Mouse (Mus musculus) heart, embryonic 15.5 days (tissue): Measurements from ENCODE around the gene Zfp541. TPM values are rescaled to one million over a fixed set of nuclear protein-coding genes. Genes with fewer than 3 reads are reported as not detected.

Experiments used
- ATAC-seq: fragments of 200-750 bp; cut with Nextera tagmentation; replicated peaks from 2 replicates; pipeline ENCODE4 v1.8.0; 2017; ENCODE audit warnings: low read depth, moderate TSS enrichment; ENCODE audit not compliant: insufficient number of reproducible peaks, insufficient read depth, low FRiP score
- H3K27ac ChIP-seq: fragments of 300-500 bp; sonication (generic); 2 replicates; pipeline ENCODE4 v1.5.1; 2015; ENCODE audit warnings: mild to moderate bottlenecking, inconsistent platforms
- H3K27me3 ChIP-seq: fragments of 300-500 bp; sonication (generic); 2 replicates; pipeline ENCODE4 v1.6.1; 2015; ENCODE audit warnings: inconsistent platforms
- H3K36me3 ChIP-seq: fragments of 300-500 bp; sonication (generic); 2 replicates; pipeline ENCODE4 v1.6.1; 2015; ENCODE audit warnings: mild to moderate bottlenecking, inconsistent platforms
- H3K4me1 ChIP-seq: fragments of 300-500 bp; sonication (generic); replicated peaks from 2 replicates; pipeline ENCODE4 v1.6.1; 2015; ENCODE audit warnings: inconsistent platforms
- H3K4me2 ChIP-seq: fragments of 300-500 bp; sonication (generic); 2 replicates; pipeline ENCODE4 v1.6.1; 2015; ENCODE audit warnings: inconsistent platforms, mild to moderate bottlenecking, moderate library complexity
- H3K4me3 ChIP-seq: fragments of 300-500 bp; sonication (generic); 2 replicates; pipeline ENCODE4 v1.5.1; 2015; ENCODE audit warnings: mild to moderate bottlenecking, inconsistent platforms
- H3K9ac ChIP-seq: fragments of 300-500 bp; sonication (generic); 2 replicates; pipeline ENCODE4 v1.6.1; 2015; ENCODE audit warnings: mild to moderate bottlenecking, inconsistent platforms
- H3K9me3 ChIP-seq: fragments of 300-500 bp; sonication (generic); replicated peaks from 2 replicates; pipeline ENCODE4 v1.6.1; 2016; ENCODE audit warnings: inconsistent platforms
- WGBS: fragments of 180-500 bp; shearing (Covaris S2); methylation state at CpG from one replicate; pipeline ENCODE4 v1.1.7; 2015; ENCODE audit warnings: mixed read lengths; 5-methylcytosine and 5-hydroxymethylcytosine counted together
- polyA plus RNA-seq: library from polyadenylated mRNA; unstranded; fragments of >200 nt; fragmentation: Nextera tagmentation; extraction: Ambion mirVana; gene quantifications from 2 replicates; pipeline ENCODE4 v1.2.1, GENCODE M21; 2015

Gene Zfp541
- polyA plus RNA-seq, 1 experiment from 2014 or later: not detected

GRCm38 (mm10) chr7:16031072-16031471, 30.5 kb upstream of the Zfp541 start:
- Histone ChIP-seq H3K27ac (no peak overlapping the region), H3K4me2 (no peak overlapping the region), H3K9ac (no peak overlapping the region), H3K4me1 (peaks cover 37% of the 10 kb centered on the region), H3K36me3 (no peaks in the 10 kb centered on the region), H3K9me3 (no peaks in the 10 kb centered on the region), H3K27me3 (no peaks in the 10 kb centered on the region), H3K4me3 (no peak overlapping the region)
- WGBS: 81% methylated on average over 4 of the region's 4 CpGs
- no peak for ATAC-seq

GRCm38 (mm10) chr7:16033059-16033458, 28.6 kb upstream of the Zfp541 start:
- H3K4me1 ChIP-seq: peaks cover 39% of the 10 kb centered on the region
- WGBS: 78% methylated on average over 1 of the region's 1 CpGs
- no peak overlapping the region for H3K9ac ChIP-seq
- H3K4me3 ChIP-seq: no peak overlapping the region
- no peak overlapping the region for H3K27ac ChIP-seq
- no peaks in the 10 kb centered on the region for H3K9me3 ChIP-seq
- no peaks in the 10 kb centered on the region for H3K36me3 ChIP-seq
- no peaks in the 10 kb centered on the region for H3K27me3 ChIP-seq
- no peak for ATAC-seq
- H3K4me2 ChIP-seq: no peak overlapping the region

- no peaks in the 10 kb centered on the region for H3K36me3 ChIP-seq
- no peak overlapping the region for H3K4me3 ChIP-seq
- H3K4me2 ChIP-seq: no peak overlapping the region
- H3K9ac ChIP-seq: no peak overlapping the region
- no peaks in the 10 kb centered on the region for H3K9me3 ChIP-seq
- peaks cover 32% of the 10 kb centered on the region for H3K4me1 ChIP-seq
- no peak for ATAC-seq
- WGBS: 86% methylated on average over 8 of the region's 8 CpGs
- H3K27ac ChIP-seq: 0 out of 2 replicates have a peak overlapping the region, but pooled peaks have one; percentile 9
- no peaks in the 10 kb centered on the region for H3K27me3 ChIP-seq
Measured at GRCm38 (mm10) chr7:16033580-16034461, 27.8 kb upstream of the Zfp541 start.

- no peak overlapping the region for H3K9ac ChIP-seq
- H3K27ac ChIP-seq: no peak overlapping the region
- H3K36me3 ChIP-seq: no peaks in the 10 kb centered on the region
- ATAC-seq: no peak
- no peak overlapping the region for H3K4me3 ChIP-seq
- H3K4me1 ChIP-seq: peaks cover 24% of the 10 kb centered on the region
- no peaks in the 10 kb centered on the region for H3K9me3 ChIP-seq
- H3K27me3 ChIP-seq: no peaks in the 10 kb centered on the region
- WGBS: 89% methylated on average over 6 of the region's 6 CpGs
- no peak overlapping the region for H3K4me2 ChIP-seq
Measured at GRCm38 (mm10) chr7:16036972-16037371, 24.6 kb upstream of the Zfp541 start.

- peaks cover 27% of the 10 kb centered on the region for H3K4me1 ChIP-seq
- H3K27me3 ChIP-seq: no peaks in the 10 kb centered on the region
- H3K36me3 ChIP-seq: no peaks in the 10 kb centered on the region
- no peaks in the 10 kb centered on the region for H3K9me3 ChIP-seq
- no peak overlapping the region for H3K4me3 ChIP-seq
- H3K27ac ChIP-seq: no peak overlapping the region
- WGBS: 92% methylated on average over 5 of the region's 5 CpGs
- no peak for ATAC-seq
- H3K4me2 ChIP-seq: no peak overlapping the region
- H3K9ac ChIP-seq: no peak overlapping the region
Measured at GRCm38 (mm10) chr7:16039363-16039762, 22.3 kb upstream of the Zfp541 start.

GRCm38 (mm10) chr7:16041208-16041607, 20.4 kb upstream of the Zfp541 start:
- Histone ChIP-seq H3K4me2 (no peak overlapping the region), H3K36me3 (no peaks in the 10 kb centered on the region), H3K27ac (no peak overlapping the region), H3K4me1 (peaks cover 38% of the 10 kb centered on the region), H3K9ac (no peak overlapping the region), H3K4me3 (no peak overlapping the region), H3K27me3 (no peaks in the 10 kb centered on the region), H3K9me3 (no peaks in the 10 kb centered on the region)
- WGBS: 83% methylated on average over 2 of the region's 2 CpGs
- no peak for ATAC-seq

GRCm38 (mm10) chr7:16042850-16043775, 18.5 kb upstream of the Zfp541 start:
- Histone ChIP-seq H3K27me3 (no peaks in the 10 kb centered on the region), H3K9ac (no peak overlapping the region), H3K4me1 (peaks cover 38% of the 10 kb centered on the region), H3K9me3 (no peaks in the 10 kb centered on the region), H3K4me2 (0 out of 2 replicates have a peak overlapping the region, but pooled peaks have one; percentile 12), H3K4me3 (no peak overlapping the region), H3K27ac (peak overlapping the region; percentile 35), H3K36me3 (no peaks in the 10 kb centered on the region)
- ATAC-seq: no peak
- WGBS: 60% methylated on average over 10 of the region's 10 CpGs

- Histone ChIP-seq H3K4me3 (no peak overlapping the region), H3K27ac (peak overlapping the region; percentile 35), H3K4me1 (peaks cover 39% of the 10 kb centered on the region), H3K36me3 (no peaks in the 10 kb centered on the region), H3K27me3 (no peaks in the 10 kb centered on the region), H3K9ac (no peak overlapping the region), H3K9me3 (no peaks in the 10 kb centered on the region), H3K4me2 (0 out of 2 replicates have a peak overlapping the region, but pooled peaks have one; percentile 12)
- WGBS: 46% methylated on average over 3 of the region's 3 CpGs
- no peak for ATAC-seq
Measured at GRCm38 (mm10) chr7:16043861-16044435, 17.7 kb upstream of the Zfp541 start.

- Histone ChIP-seq H3K9ac (no peak overlapping the region), H3K4me2 (peak overlapping the region; percentile 12; the same call in 1 of the 2 replicates), H3K9me3 (no peaks in the 10 kb centered on the region), H3K4me1 (peaks cover 45% of the 10 kb centered on the region), H3K4me3 (no peak overlapping the region), H3K27ac (peak overlapping the region; percentile 35), H3K27me3 (no peaks in the 10 kb centered on the region), H3K36me3 (no peaks in the 10 kb centered on the region)
- 55% methylated on average over 5 of the region's 5 CpGs for WGBS
- no peak for ATAC-seq
Measured at GRCm38 (mm10) chr7:16044531-16044930, 17.1 kb upstream of the Zfp541 start.

GRCm38 (mm10) chr7:16045538-16045937, 16.1 kb upstream of the Zfp541 start:
- no peaks in the 10 kb centered on the region for H3K9me3 ChIP-seq
- H3K9ac ChIP-seq: 0 out of 2 replicates have a peak overlapping the region, but pooled peaks have one; percentile 98
- peaks cover 52% of the 10 kb centered on the region for H3K4me1 ChIP-seq
- H3K27me3 ChIP-seq: no peaks in the 10 kb centered on the region
- H3K27ac ChIP-seq: peak overlapping the region; percentile 95
- no peaks in the 10 kb centered on the region for H3K36me3 ChIP-seq
- 39% methylated on average over 2 of the region's 2 CpGs for WGBS
- H3K4me2 ChIP-seq: peak overlapping the region; percentile 95
- no peak for ATAC-seq
- peak overlapping the region; percentile 92 for H3K4me3 ChIP-seq

GRCm38 (mm10) chr7:16046101-16046480, 15.5 kb upstream of the Zfp541 start:
- under 1% methylated on average over 7 of the region's 7 CpGs for WGBS

More at GRCm38 (mm10) chr7:16046101-16046480, 15.5 kb upstream of the Zfp541 start:
- Histone ChIP-seq H3K9ac (peak overlapping the region; percentile 98), H3K4me2 (peak overlapping the region; percentile 95), H3K36me3 (no peaks in the 10 kb centered on the region), H3K27me3 (no peaks in the 10 kb centered on the region), H3K4me3 (peak overlapping the region; percentile 92), H3K4me1 (peaks cover 52% of the 10 kb centered on the region), H3K27ac (peak overlapping the region; percentile 95), H3K9me3 (no peaks in the 10 kb centered on the region)
- peak; percentile 41 for ATAC-seq
